Mouse (Mus musculus) limb, embryonic 15.5 days (tissue): ENCODE results near the gene Prkaca. TPM values are rescaled to one million over a fixed set of nuclear protein-coding genes. Genes with fewer than 3 reads are reported as not detected.

Experiments used
- ATAC-seq: fragments of 200-750 bp; cut with Nextera tagmentation; 2 replicates; pipeline ENCODE4 v1.8.0; 2017; ENCODE audit warnings: low read depth, moderate TSS enrichment; ENCODE audit not compliant: insufficient number of reproducible peaks, low FRiP score, low TSS enrichment
- H3K27ac ChIP-seq: fragments of 300-500 bp; sonication (generic); 2 replicates; pipeline ENCODE4 v1.5.1; 2015; ENCODE audit warnings: moderate library complexity, mild to moderate bottlenecking, inconsistent platforms
- H3K27me3 ChIP-seq: fragments of 300-500 bp; sonication (generic); 2 replicates; pipeline ENCODE4 v1.6.1; 2015; ENCODE audit warnings: inconsistent platforms
- H3K36me3 ChIP-seq: fragments of 300-500 bp; sonication (generic); 2 replicates; pipeline ENCODE4 v1.6.1; 2015; ENCODE audit warnings: inconsistent platforms
- H3K4me1 ChIP-seq: fragments of 300-500 bp; sonication (generic); 2 replicates; pipeline ENCODE4 v1.6.1; 2015; ENCODE audit warnings: inconsistent platforms
- H3K4me2 ChIP-seq: fragments of 300-500 bp; sonication (generic); 2 replicates; pipeline ENCODE4 v1.6.1; 2015; ENCODE audit warnings: mild to moderate bottlenecking, inconsistent platforms
- H3K4me3 ChIP-seq: fragments of 300-500 bp; sonication (generic); 2 replicates; pipeline ENCODE4 v1.5.1; 2015; ENCODE audit warnings: mild to moderate bottlenecking, inconsistent platforms
- H3K9ac ChIP-seq: fragments of 300-500 bp; sonication (generic); 2 replicates; pipeline ENCODE4 v1.6.1; 2015; ENCODE audit warnings: inconsistent platforms
- H3K9me3 ChIP-seq: fragments of 300-500 bp; sonication (generic); 2 replicates; pipeline ENCODE4 v1.6.1; 2016; ENCODE audit warnings: inconsistent platforms
- WGBS: fragments of 180-500 bp; shearing (Covaris S2); methylation state at CpG from one replicate; pipeline ENCODE4 v1.1.7; 2015; 5-methylcytosine and 5-hydroxymethylcytosine counted together
- polyA plus RNA-seq: library from polyadenylated mRNA; unstranded; fragments of >200 nt; fragmentation: Nextera tagmentation; extraction: Ambion mirVana; gene quantifications from 2 replicates; pipeline ENCODE4 v1.2.1, GENCODE M21; 2015

Prkaca gene
- polyA plus RNA-seq, 1 experiment from 2014 or later: 171 TPM

- Histone ChIP-seq H3K27ac (no peak overlapping the region), H3K9me3 (no peaks in the 10 kb centered on the region), H3K4me2 (no peak overlapping the region), H3K9ac (no peak overlapping the region), H3K4me1 (peaks cover 36% of the 10 kb centered on the region), H3K27me3 (peaks cover 47% of the 10 kb centered on the region), H3K36me3 (no peaks in the 10 kb centered on the region), H3K4me3 (no peak overlapping the region)
- 54% methylated on average over 1 of the region's 1 CpGs for WGBS
- no peak for ATAC-seq
These were observed 50.8 kb downstream of the Prkaca start for GRCm38 (mm10) chr8:84023631-84024030.

- no peak for ATAC-seq
- no peak overlapping the region for H3K9ac ChIP-seq
- H3K4me3 ChIP-seq: no peak overlapping the region
- no peak overlapping the region for H3K4me2 ChIP-seq
- peaks cover 50% of the 10 kb centered on the region for H3K27me3 ChIP-seq
- no peak overlapping the region for H3K27ac ChIP-seq
- peaks cover 36% of the 10 kb centered on the region for H3K4me1 ChIP-seq
- no peaks in the 10 kb centered on the region for H3K9me3 ChIP-seq
- WGBS: 20% methylated on average over 10 of the region's 10 CpGs
- no peaks in the 10 kb centered on the region for H3K36me3 ChIP-seq
These were observed 51.4 kb downstream of the Prkaca start for GRCm38 (mm10) chr8:84024171-84024570.

DNA sequence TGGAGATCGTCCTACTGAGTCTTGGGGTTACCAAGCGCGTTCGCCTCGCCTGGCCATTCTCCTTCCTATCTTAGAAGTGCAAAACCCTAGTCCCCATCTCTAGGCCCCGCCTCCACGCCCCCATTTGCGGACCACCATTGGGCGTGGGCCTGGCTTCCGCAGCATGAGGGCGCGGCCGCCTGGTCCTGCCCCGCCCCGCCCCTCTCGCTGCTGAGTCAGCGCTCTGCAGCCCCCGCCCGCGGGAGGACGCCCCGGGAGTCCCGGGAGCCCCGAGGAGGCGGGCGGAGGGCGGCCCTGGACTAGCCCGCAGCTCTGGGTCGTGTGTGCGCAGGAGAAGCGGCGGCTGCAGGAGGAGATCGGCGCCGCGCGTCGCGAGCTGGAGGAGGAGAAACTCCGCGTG is 53.1 kb downstream of the Prkaca start:
- Histone ChIP-seq H3K9ac (peak overlapping the region; percentile 31; the same call in 1 of the 2 replicates), H3K9me3 (no peaks in the 10 kb centered on the region), H3K4me2 (peak overlapping the region; percentile 90), H3K27ac (no peak overlapping the region), H3K27me3 (peaks cover 42% of the 10 kb centered on the region), H3K4me1 (peaks cover 36% of the 10 kb centered on the region), H3K4me3 (peak overlapping the region; percentile 49), H3K36me3 (no peaks in the 10 kb centered on the region)
- under 1% methylated on average over 40 of the region's 41 CpGs for WGBS
- ATAC-seq: peak; percentile 66

GRCm38 (mm10) chr8:84027449-84027848 is 54.7 kb downstream of the Prkaca start:
- no peak for ATAC-seq
- peaks cover 27% of the 10 kb centered on the region for H3K4me1 ChIP-seq
- H3K9ac ChIP-seq: no peak overlapping the region
- no peaks in the 10 kb centered on the region for H3K9me3 ChIP-seq
- H3K4me2 ChIP-seq: no peak overlapping the region
- 13% methylated on average over 10 of the region's 10 CpGs for WGBS
- H3K4me3 ChIP-seq: no peak overlapping the region
- H3K36me3 ChIP-seq: no peaks in the 10 kb centered on the region
- peaks cover 31% of the 10 kb centered on the region for H3K27me3 ChIP-seq
- H3K27ac ChIP-seq: no peak overlapping the region

DNA sequence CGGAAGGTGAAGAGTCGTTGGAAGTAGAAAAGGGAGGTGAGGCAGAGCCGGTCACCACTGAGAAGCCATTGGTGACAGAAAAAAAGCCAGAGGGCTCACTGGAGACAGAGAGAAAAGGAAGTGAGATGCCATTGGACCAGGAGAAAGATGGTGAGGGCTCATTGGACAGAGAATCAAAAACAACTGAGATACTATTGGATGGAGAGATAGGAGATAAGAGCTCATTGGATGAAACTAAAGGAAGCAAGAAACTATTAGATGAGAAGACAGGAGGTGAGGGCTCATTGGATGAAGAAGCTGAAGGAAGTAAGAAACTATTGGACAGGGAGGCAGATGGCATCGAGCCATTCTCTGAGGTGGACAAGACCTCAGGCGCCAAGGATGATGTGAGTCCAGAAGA is 56.5 kb downstream of the Prkaca start:
- Histone ChIP-seq H3K36me3 (no peaks in the 10 kb centered on the region), H3K4me2 (no peak overlapping the region), H3K4me1 (peaks cover 19% of the 10 kb centered on the region), H3K4me3 (no peak overlapping the region), H3K9ac (no peak overlapping the region), H3K27me3 (peaks cover 33% of the 10 kb centered on the region), H3K9me3 (no peaks in the 10 kb centered on the region), H3K27ac (no peak overlapping the region)
- no peak for ATAC-seq
- WGBS: 83% methylated on average over 5 of the region's 5 CpGs

DNA sequence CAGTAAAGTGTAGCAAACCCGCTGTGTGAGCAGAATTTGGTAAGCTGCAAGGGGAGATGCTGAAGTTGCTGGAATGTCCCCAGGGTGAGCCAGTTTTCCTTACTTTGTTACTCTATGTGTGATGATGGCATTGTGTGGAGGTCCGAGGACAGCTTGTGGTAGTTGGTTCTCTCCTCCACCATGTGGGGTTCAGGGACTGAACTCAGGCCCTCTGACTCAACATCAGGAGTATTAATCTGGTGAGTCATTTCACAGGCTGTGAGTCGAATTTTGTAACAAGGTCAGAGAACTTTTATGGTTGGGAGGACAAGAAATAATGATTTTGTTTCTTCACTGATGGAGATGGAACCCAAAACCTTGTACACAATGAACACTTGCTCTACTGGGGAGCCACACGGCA is 60.0 kb downstream of the Prkaca start:
- H3K9me3 ChIP-seq: no peaks in the 10 kb centered on the region
- no peak overlapping the region for H3K27ac ChIP-seq
- H3K9ac ChIP-seq: no peak overlapping the region
- H3K4me3 ChIP-seq: no peak overlapping the region
- H3K4me2 ChIP-seq: no peak overlapping the region
- H3K27me3 ChIP-seq: peaks cover 19% of the 10 kb centered on the region; the same call in 1 of the 2 replicates
- no peak for ATAC-seq
- H3K4me1 ChIP-seq: no peaks in the 10 kb centered on the region
- no peaks in the 10 kb centered on the region for H3K36me3 ChIP-seq
- 70% methylated on average over 4 of the region's 4 CpGs for WGBS

- peaks cover 50% of the 10 kb centered on the region for H3K27me3 ChIP-seq
- H3K27ac ChIP-seq: no peak overlapping the region
- WGBS: 69% methylated on average over 5 of the region's 5 CpGs
- H3K4me1 ChIP-seq: peaks cover 13% of the 10 kb centered on the region
- no peak for ATAC-seq
- no peak overlapping the region for H3K9ac ChIP-seq
- no peaks in the 10 kb centered on the region for H3K36me3 ChIP-seq
- no peaks in the 10 kb centered on the region for H3K9me3 ChIP-seq
- no peak overlapping the region for H3K4me2 ChIP-seq
- no peak overlapping the region for H3K4me3 ChIP-seq
These were observed 65.2 kb downstream of the Prkaca start for GRCm38 (mm10) chr8:84038015-84038414.

DNA sequence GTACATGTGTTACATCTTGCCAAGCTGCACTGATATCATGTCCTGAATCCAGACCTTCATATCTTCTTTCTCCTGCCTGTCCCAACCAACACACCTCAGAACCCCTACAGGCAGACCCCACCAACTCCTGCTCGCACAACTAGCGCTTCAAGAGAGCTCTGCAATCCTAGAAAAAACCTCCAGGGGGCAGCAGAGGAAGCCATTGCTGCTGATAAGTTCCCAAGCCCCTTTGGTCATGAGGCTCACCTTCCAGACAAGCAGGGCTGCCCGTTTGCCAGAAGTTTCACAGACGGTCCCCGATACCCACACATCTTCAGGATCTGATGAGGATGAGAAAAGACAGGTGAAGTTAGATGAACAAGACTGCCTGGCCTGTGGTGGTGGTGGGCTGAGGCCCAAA is 66.3 kb downstream of the Prkaca start:
- 1% methylated on average over 5 of the region's 5 CpGs for WGBS
- no peak overlapping the region for H3K4me3 ChIP-seq
- H3K4me1 ChIP-seq: peaks cover 13% of the 10 kb centered on the region
- no peak for ATAC-seq
- H3K36me3 ChIP-seq: no peaks in the 10 kb centered on the region
- peaks cover 60% of the 10 kb centered on the region for H3K27me3 ChIP-seq
- H3K4me2 ChIP-seq: no peak overlapping the region
- no peaks in the 10 kb centered on the region for H3K9me3 ChIP-seq
- H3K9ac ChIP-seq: no peak overlapping the region
- no peak overlapping the region for H3K27ac ChIP-seq

- peak within 1 kb of the TSS; percentile 77 for H3K4me2 ChIP-seq
- H3K4me1 ChIP-seq: peaks cover 18% of the 10 kb centered on the region
- peak within 1 kb of the TSS; percentile 40 for H3K4me3 ChIP-seq
- no peaks in the 10 kb centered on the region for H3K36me3 ChIP-seq
- ATAC-seq: peak; percentile 16; the same call in 1 of the 2 replicates
- 0 out of 2 replicates have a peak within 1 kb of the TSS, but pooled peaks have one; percentile 2 for H3K9ac ChIP-seq
- H3K9me3 ChIP-seq: no peaks in the 10 kb centered on the region
- H3K27me3 ChIP-seq: peaks cover 71% of the 10 kb centered on the region
- WGBS: 3% methylated on average over 40 of the region's 40 CpGs
- H3K27ac ChIP-seq: no peak within 1 kb of the TSS
These were observed 69.5 kb downstream of the Prkaca start, which contains the start of gene Il27ra for GRCm38 (mm10) chr8:84042066-84042947. TSS of gene Il27ra (minus strand) at chr8:84042589.

DNA sequence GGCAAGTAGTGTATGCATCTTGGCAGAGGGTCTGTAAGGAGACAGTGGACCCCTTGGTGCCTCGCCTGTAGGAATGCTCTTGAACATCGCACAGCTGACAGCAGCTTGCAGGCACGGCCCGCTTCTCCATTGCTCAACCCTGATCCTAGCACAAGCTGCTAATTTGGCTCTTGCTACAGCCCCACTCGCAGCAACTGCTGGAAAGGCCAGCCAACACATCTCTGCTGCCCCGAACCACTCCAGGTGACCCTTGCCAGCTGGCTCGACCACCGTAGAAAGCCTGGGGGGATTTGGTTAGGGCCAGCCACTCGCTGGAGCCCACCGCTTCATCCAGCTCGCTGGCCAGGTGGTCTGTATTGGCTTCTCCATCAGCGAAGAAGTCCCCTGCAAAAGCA is 70.2 kb downstream of the Prkaca start:
- peaks cover 68% of the 10 kb centered on the region for H3K27me3 ChIP-seq
- WGBS: 27% methylated on average over 12 of the region's 12 CpGs
- H3K4me3 ChIP-seq: peak overlapping the region; percentile 40

DNA sequence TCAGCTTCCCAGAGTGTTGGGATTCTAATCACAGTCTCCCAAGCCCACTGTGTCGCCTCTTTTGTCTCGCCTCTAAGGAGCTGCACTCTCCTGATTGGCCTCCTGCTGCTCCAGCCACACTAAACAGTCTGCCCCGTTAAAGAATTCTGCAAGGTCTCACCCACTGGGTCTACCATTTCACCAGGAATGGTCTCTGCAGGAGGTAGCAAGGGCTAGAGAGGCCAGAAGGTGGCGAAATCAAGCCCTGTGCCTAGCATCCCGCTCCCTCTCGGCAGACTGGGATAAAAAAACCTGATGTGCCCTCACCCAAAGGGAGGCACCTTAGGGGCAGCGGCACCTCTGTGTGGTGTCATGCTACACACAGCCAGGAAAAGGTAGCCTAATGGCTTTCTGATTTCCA is 71.3 kb downstream of the Prkaca start:
- Histone ChIP-seq H3K4me1 (peaks cover 18% of the 10 kb centered on the region), H3K27ac (no peak overlapping the region), H3K4me2 (no peak overlapping the region), H3K4me3 (no peak overlapping the region), H3K27me3 (peaks cover 58% of the 10 kb centered on the region), H3K9ac (no peak overlapping the region), H3K36me3 (no peaks in the 10 kb centered on the region), H3K9me3 (no peaks in the 10 kb centered on the region)
- 8% methylated on average over 7 of the region's 7 CpGs for WGBS
- no peak for ATAC-seq

More for the DNA sequence above, 70.2 kb downstream of the Prkaca start:
- peaks cover 18% of the 10 kb centered on the region for H3K4me1 ChIP-seq
- no peak overlapping the region for H3K4me2 ChIP-seq
- no peaks in the 10 kb centered on the region for H3K36me3 ChIP-seq
- H3K9me3 ChIP-seq: no peaks in the 10 kb centered on the region
- no peak overlapping the region for H3K9ac ChIP-seq
- no peak for ATAC-seq
- H3K27ac ChIP-seq: no peak overlapping the region

GRCm38 (mm10) chr8:84044900-84045299 is 72.1 kb downstream of the Prkaca start, which contains the start of gene Rln3:
TSS of gene Rln3 (minus strand) at chr8:84045000.
- Histone ChIP-seq H3K27ac (no peak within 1 kb of the TSS), H3K36me3 (no peaks in the 10 kb centered on the region), H3K4me3 (no peak within 1 kb of the TSS), H3K9ac (no peak within 1 kb of the TSS), H3K4me1 (peaks cover 18% of the 10 kb centered on the region), H3K9me3 (no peaks in the 10 kb centered on the region), H3K27me3 (peaks cover 58% of the 10 kb centered on the region), H3K4me2 (no peak within 1 kb of the TSS)
- WGBS: 9% methylated on average over 9 of the region's 9 CpGs
- ATAC-seq: no peak
